Mouse (Mus musculus) cerebellum, adult 9-10 months (tissue): ENCODE results near the gene Cldn14.

Experiments
- DNase-seq: peaks from one replicate; pipeline ENCODE4 v3.0.0; 2022

Cldn14 gene

DNA sequence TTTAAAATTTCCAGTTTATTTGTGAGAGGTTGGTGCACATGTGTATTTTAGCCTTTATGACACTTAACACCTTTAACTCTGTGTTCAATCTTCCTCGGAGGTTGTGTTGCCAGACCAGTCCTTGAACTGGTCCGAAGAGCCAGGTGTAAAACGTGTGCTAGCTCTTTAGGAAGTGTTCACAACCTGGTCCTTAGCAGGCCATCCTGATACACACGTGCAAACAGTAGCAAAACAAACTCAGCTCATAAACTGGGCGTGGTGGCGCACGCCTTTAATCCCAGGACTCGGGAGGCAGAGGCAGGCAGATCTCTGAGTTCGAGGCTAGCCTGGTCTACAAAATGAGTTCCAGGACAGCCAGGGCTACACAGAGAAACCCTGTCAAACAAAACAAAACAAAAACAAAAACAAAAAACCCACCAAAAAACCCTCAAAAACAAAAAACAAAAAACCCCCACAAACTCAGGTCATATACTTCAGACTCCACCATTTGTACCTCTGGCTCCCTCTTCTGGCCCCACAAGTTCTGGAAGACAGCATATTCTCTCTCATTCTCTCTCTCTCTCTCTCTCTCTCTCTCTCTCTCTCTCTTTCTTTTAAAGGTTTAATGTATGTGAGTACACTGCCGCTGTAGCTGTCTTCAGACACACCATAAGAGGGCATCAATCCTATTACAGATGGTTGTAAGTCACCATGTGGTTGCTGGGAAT is 65.7 kb downstream of the Cldn14 start:
- DNase-seq, result no peak

GRCm38 (mm10) chr16:93941781-93942567 is 66.7 kb downstream of the Cldn14 start:
- no peak for DNase-seq

DNA sequence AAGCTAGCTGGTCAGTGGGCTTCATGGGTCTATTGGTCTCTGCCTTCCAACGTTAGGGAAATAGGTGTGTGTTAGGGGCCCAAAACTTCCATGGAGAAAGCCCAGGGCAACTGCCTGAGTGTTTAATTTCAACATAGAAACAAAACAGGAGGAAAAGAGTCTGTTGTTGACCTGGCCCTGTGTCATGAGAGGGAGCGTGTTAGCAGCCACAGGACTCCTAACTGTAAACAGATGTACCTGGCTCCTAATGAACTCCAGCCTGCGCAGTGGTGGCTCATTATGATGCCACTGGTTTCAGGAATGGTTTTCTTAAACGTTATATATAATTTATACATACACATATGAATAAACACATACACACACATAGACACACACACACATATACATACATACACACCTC is 68.7 kb downstream of the Cldn14 start:
- no peak for DNase-seq

- peak; percentile 63 for DNase-seq
Measured at GRCm38 (mm10) chr16:93938400-93938846, 70.2 kb downstream of the Cldn14 start.

DNA sequence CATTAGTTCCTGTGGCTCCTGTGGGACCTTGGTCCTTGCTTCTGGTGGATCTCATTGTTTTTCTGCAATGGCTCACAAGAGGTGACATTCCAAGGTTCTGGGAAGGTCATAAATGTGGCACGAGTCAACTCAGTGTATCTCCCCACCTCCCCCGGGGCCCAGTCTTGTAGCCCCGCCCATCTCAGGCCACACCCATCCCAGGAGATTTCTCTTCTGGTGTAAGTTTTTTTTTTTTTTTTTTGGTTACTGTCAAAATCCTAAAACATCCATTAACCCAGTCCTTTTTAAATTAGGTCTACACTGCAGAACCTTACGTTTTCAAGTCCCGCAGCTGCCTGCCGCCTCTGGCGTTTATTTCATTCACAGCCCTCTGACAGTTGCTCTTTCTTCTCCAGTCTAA is 73.6 kb downstream of the Cldn14 start:
- DNase-seq, result no peak

DNA sequence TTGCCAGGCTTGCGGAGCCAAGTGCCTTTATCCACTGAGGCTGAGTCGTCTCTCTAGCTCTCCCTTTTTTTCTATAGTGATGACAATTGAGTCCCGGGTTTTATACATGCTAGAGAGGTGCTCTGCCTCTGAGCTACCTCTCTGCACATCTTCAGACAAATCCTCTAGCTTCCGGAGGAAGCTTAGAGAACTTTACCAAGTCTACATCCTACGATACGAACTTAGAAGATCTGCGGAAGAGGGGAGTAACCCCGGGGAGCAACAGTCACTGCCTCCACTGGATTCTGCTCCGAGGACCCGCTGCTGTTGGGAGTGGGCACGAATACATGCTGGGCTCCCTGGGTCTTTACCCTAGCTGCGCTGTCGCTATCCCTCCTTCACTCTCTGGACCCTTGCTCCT is 74.0 kb downstream of the Cldn14 start:
- no peak for DNase-seq

DNA sequence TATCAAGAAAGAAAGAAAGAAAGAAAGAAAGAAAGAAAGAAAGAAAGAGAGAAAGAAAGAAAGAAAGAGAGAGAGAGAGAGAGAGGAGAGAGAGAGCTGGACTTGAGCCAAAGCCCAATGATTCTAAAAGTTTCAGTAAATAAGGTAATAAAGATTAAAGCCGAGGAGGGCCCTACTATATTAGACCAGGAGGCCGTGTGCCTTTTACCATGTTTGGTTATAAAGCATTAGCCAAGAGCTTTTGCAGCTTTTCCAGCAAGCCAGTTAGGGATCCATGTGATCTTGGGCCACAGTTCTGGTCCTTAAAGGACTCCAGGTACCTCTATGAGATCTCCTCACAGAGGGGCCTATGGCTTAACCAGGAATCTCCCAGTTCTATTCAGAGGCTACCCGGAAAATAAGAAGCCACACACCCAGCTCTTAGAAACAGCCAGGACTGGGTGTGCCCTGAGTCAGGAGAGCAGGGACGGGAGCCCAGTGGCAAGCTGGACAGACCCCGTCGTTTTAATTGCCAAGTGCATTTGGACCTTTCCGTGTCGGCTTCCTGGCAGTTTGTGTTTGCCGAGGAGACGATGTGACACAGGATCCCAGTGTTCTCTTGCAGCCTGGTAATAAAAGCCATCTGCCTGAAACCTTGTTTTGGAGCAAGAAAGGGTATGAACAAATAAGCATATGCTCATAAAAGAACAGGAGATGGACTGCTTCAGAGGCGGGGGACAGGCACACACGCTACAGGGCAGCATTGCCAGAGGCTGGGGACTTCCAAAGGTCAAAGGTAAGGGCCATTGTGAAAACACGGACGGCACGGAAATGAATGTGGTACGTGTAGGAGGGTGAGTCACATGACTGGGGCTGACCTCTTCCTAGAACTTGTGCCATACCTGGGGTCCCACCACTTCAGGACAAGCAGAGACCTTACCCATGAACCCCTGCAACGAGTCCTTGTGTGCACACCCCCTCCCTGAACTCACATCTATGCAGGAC is 76.2 kb downstream of the Cldn14 start:
- no peak for DNase-seq

DNA sequence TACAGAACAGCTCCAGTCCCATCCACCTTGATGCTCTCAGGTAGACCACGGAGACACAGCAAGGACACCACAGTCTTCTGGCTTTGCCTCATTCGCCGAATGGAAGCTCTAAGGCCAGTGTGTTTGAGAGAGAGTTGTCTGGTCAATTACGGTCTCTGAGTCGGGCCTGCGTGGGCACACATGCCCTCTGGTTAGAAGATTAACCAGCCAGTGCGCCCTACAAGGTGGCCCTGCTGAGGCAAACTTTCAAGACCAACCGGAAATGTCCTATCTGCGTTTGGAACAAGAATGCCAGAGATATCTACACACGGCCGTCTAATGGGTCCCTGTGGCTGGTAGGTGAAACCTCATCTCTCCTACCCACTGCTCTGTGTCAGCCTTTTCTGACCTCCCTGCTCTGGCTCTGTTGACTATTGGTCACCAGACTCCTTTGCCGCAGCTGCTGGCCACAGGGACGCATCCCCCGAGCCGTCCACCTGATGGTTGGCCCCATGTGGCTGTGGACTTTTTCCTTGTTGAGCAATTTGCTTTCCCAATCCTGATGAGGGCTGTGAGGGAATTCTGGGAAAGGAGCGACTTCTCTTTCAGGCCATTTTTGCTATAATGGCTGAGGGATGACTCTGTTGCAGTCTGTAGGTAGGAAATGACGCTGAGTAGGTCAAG is 79.1 kb downstream of the Cldn14 start:
- no peak for DNase-seq

DNA sequence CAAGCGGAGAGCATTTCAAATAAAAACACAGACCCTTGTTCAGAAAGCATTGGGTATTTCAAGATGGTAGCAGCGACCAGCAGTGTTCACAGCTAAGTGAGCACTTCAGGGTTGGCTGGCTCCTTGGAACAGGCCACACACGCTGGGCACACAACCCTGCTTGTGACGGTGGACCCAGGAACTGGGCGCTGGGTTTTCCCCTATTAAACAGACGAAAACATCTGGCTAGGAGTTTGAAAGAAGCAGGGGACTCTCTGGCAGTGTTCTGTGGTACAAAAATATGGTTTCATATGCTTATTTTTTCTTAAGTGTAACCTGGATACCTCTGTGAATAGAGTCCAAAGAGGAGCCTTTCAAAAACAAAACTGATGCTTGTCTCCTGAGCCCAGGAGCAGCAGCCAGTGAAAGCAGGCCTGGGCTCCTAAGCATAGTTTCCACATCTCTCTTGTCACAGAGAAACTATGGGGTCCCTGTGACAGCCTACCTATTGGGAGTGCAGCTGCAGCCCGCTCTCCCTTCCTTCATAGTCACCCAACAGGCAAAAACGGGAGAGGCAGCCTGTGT is 82.9 kb downstream of the Cldn14 start:
- no peak for DNase-seq

GRCm38 (mm10) chr16:93923788-93924187 is 84.8 kb downstream of the Cldn14 start:
- DNase-seq, result no peak

- no peak for DNase-seq
Measured at GRCm38 (mm10) chr16:93922835-93923389, 85.7 kb downstream of the Cldn14 start.

DNA sequence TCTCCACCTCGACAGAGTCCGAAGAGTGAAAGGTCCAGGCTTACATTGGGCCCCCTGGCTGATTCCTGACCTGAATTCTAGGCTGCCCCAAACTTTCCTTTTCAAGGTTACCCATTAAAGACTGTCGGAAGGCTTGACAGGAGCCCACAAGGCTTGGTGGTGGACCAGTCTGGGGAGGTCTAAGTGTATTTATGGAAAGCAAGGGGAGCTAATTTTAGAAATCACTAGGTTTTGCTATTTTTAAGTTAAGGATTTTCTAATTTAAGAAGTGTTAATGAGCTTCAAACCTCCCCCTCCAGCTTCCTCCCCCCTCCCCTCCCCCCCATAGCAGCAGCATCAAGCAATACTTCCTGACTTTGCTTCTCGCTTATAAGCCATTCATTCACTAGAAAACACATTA is 88.0 kb downstream of the Cldn14 start:
- no peak for DNase-seq

GRCm38 (mm10) chr16:93919189-93919588 is 89.4 kb downstream of the Cldn14 start:
- no peak for DNase-seq

DNA sequence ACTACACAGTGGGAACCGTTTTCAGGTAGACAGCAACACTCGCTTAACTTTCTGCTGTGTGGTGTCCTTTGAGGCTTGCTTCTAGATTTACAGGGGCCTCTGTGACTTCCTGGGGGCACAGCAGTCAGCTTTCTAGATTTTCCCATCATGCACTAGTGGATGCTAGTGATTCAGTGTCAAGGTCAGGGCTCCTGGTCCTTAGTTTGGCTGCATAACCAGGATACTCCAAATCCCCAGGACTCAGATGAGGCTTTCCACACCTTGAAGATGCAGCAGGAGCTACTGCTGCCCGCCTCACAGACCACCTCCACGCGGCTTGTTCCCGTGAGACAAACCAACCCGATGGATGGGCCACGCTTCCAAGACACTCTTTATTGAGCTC is 90.0 kb downstream of the Cldn14 start:
- DNase-seq, result no peak

DNA sequence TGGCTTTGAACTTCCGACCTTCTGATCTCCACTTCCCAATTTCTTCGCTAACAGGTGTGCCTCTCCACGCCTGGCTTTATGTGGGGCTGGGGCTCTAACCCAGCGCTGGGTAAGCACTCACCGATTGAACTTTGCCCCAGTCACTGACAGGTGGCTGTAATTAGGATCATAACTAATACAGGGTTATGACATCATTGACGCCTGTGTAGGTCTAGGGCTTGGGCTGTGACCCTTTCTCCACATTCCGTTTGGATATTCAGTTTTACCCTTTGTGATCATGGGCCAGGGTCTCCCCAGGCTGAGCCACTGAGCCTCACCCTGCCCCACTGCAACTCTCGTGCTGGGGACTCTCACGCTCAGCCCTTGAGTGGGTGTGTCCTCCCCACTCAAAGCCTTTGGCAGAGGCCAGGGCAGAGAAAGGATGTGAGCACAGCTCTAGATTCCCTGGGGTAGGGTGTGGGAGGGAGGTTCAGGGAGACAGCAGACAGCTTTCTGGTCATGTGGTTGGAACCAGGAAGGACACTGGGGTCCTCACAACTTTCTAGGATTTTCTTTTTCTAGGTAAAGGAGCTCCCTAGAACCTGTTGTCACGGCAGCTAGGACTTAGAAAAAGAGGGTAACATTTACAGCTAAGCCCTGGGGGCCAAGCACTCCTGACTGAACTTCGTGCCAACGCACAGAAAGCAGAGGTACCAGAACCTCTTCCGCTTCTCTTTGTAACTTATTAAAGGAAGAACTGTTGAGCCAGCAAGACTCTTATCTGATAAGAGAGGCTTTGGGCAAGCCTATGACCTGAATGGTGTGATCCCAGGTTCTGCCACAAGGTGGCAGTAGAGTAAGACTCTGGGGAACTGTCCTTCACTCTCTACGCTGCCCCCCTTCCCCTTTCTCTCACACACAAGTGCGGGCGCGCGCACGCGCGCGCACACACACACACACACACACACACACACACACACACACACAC is 90.6 kb downstream of the Cldn14 start:
- peak; percentile 72 for DNase-seq

DNA sequence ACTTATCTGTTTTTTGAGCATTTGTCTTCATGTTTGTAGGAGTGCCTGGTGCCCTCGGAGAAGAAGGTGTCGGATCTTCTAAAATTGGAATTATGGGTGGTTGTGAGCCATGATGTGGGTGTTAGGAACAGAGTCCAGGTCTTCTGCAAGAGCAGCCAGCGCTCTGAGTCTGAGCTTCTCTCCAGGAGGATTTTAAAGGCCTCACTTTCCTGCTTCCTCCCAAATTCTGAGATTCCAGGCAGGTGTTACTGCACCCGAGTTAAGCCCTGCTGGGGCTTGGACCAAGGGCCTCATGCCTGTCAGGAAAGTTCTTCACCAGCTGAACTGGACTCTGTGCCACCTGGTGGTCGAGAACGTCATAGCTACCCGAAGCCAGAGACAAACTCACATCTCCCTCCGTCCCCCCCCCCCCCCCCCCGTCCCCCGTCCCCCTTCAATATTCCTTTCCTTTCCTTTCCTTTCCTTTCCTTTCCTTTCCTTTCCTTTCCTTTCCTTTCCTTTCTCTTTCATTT is 93.2 kb downstream of the Cldn14 start:
- no peak for DNase-seq

DNA sequence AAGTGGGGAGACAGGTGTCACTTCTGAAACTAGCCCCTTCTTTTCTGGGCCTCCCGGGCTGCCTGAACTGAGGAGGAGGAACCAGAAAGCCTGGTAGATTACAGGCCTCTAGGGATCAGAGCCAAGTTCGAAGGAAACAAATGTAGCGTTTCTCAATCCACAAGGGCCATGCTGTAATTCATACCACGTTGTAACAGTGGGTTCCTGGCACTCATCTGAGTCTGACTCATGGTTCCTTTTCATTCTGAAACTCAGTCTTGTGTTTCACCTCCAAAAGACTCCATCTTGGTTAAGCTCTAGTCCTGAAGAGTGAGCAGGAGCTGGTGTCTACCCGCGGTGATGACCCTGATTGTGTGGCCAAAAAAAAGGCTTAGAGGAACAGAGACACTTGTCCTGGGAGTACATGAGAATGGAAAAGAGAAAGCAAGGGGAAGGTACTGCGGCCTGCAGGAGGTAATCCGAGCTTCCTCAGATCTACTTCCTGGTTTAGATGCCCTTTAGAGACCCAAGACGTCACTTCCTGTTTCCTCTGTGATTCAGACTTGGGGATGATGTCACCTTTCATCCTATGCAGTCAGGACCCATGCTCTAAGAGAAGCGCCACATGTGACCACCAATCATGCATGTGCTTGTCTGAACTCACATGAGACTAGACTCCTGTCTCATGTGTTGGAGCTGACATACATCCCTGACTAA is 94.6 kb downstream of the Cldn14 start:
- DNase-seq, result no peak

GRCm38 (mm10) chr16:93912808-93913207 is 95.8 kb downstream of the Cldn14 start:
- DNase-seq, result no peak

GRCm38 (mm10) chr16:93912158-93912557 is 96.5 kb downstream of the Cldn14 start:
- no peak for DNase-seq
